Mouse (Mus musculus): ENCODE results near the gene Gm28035. TPM values are rescaled to one million over a fixed set of nuclear protein-coding genes. Genes with fewer than 3 reads are reported as not detected.

Gm28035 gene
- polyA plus RNA-seq, 1 experiment = 1.5 TPM

DNA sequence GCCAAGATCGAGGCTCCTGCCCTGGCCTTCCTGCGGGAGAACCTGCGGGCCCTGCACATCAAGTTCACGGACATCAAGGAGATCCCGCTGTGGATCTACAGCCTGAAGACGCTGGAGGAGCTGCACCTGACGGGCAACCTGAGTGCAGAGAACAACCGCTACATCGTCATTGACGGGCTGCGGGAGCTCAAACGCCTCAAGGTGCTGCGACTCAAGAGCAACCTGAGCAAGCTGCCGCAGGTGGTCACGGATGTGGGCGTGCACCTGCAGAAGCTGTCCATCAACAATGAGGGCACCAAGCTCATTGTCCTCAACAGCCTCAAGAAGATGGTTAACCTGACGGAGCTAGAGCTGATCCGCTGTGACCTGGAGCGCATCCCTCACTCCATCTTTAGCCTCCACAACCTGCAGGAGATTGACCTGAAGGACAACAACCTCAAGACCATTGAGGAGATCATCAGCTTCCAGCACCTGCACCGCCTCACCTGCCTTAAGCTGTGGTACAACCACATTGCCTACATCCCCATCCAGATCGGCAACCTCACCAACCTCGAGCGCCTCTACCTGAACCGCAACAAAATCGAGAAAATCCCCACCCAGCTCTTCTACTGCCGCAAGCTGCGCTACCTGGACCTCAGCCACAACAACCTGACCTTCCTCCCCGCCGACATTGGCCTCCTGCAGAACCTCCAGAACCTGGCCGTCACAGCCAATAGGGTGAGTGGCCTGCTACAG, 16.4 kb downstream of the Gm28035 start:
- no peak for TF ChIP-seq POLR2A (IDR thresholded peaks at IDR 0.05; ENCODE audit: insufficient read depth, low read length)
- no peak for TF ChIP-seq CTCF (IDR thresholded peaks at IDR 0.05; ENCODE audit: low read depth, low read length)
- no peak for TF ChIP-seq EP300 (IDR thresholded peaks at IDR 0.05; ENCODE audit: insufficient read depth, low read depth, low read length)
- no peak overlapping the region for H3K9ac ChIP-seq (ENCODE audit: low read depth, poor library complexity, severe bottlenecking)
- H3K27me3 ChIP-seq (ENCODE audit: control insufficient read depth, insufficient read depth, low read length, poor library complexity, severe bottlenecking) = no peaks in the 10 kb centered on the region
- no peaks in the 10 kb centered on the region for H3K9me3 ChIP-seq (replicated peaks; ENCODE audit: control insufficient read depth, insufficient read depth, low read length, poor library complexity, severe bottlenecking)
- H3K4me3 ChIP-seq (ENCODE audit: low read depth, low read length) = 0 out of 2 replicates have a peak overlapping the region, but pooled peaks have one; percentile 2
- H3K27ac ChIP-seq (ENCODE audit: insufficient read depth, low read length) = no peak overlapping the region
- peaks cover 6% of the 10 kb centered on the region; the same call in 1 of the 2 replicates for H3K36me3 ChIP-seq (ENCODE audit: control insufficient read depth, insufficient read depth, low read length, poor library complexity, severe bottlenecking)
- peaks cover 5% of the 10 kb centered on the region for H3K4me1 ChIP-seq (ENCODE audit: control insufficient read depth, insufficient read depth, low read length)

DNA sequence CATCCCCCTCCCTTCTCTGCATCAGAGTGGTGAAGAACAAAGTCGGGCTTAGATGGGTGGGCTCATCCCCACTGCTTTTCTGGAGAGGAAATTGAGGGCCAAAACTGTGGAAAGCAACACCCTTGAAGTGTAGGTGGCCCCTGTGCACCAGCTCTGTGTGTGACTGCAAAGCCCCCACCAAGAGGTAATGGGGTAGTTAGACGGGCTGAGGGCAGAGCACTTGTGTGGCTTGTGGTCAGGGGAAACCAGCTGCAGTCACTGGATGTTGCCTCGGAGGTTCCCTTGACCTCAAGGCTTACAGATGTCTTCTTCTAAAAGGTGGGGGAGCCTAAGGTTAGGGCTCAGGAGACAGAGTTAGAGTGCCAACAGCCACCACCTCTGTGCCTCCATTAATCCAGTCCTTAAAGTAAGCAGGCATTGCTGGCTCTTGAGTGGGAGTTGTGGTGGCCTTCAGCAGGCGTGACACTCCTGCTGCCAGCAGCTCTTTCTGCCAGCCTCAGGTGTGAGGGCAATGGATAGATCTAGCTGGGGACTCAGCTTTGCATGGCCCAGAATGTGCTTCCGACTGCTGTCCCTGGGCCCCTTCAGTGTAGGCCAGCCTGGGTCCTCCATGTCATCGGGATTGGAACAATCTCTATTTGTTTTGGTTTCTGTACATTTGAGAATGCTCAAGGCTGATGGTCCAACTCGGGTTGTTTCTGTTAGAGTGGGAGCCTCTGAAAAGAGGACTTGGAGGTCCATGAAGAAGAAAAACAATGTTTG, 17.5 kb downstream of the Gm28035 start:
- H3K27ac ChIP-seq (ENCODE audit: insufficient read depth, low read length) = no peak overlapping the region
- H3K4me1 ChIP-seq (ENCODE audit: control insufficient read depth, insufficient read depth, low read length) = peaks cover 5% of the 10 kb centered on the region
- no peak overlapping the region for H3K4me3 ChIP-seq (ENCODE audit: low read depth, low read length)
- TF ChIP-seq CTCF (IDR thresholded peaks at IDR 0.05; ENCODE audit: low read depth, low read length) (no peak), EP300 (IDR thresholded peaks at IDR 0.05; ENCODE audit: insufficient read depth, low read depth, low read length) (no peak), POLR2A (IDR thresholded peaks at IDR 0.05; ENCODE audit: insufficient read depth, low read length) (no peak)
- no peaks in the 10 kb centered on the region for H3K27me3 ChIP-seq (ENCODE audit: control insufficient read depth, insufficient read depth, low read length, poor library complexity, severe bottlenecking)
- H3K9ac ChIP-seq (ENCODE audit: low read depth, poor library complexity, severe bottlenecking) = no peak overlapping the region
- H3K9me3 ChIP-seq (replicated peaks; ENCODE audit: control insufficient read depth, insufficient read depth, low read length, poor library complexity, severe bottlenecking) = no peaks in the 10 kb centered on the region
- peaks cover 6% of the 10 kb centered on the region; the same call in 1 of the 2 replicates for H3K36me3 ChIP-seq (ENCODE audit: control insufficient read depth, insufficient read depth, low read length, poor library complexity, severe bottlenecking)

DNA sequence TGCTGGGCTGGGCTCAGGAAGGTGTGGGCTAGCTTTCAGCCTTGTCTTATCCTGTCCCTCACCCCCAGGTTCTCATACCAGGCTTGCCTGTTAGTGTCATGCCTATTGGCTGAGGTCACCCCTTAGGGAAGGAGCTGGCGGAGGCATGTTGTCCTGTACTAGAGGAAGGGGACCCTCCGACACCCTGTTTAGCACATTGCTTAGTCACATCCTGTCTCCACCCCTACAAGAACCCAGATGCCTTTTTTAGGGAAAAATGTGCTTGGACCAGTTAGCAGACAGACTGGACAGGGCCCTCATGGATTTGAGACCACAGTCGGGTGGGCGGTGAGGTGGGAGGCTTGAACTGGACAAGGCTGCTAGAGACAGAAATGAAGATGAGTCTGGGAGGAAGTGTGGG, 18.2 kb downstream of the Gm28035 start:
- no peak for TF ChIP-seq CTCF (IDR thresholded peaks at IDR 0.05; ENCODE audit: low read depth, low read length)
- no peak for TF ChIP-seq POLR2A (IDR thresholded peaks at IDR 0.05; ENCODE audit: insufficient read depth, low read length)
- no peak for TF ChIP-seq EP300 (IDR thresholded peaks at IDR 0.05; ENCODE audit: insufficient read depth, low read depth, low read length)
- H3K36me3 ChIP-seq (ENCODE audit: control insufficient read depth, insufficient read depth, low read length, poor library complexity, severe bottlenecking) = peaks cover 6% of the 10 kb centered on the region; the same call in 1 of the 2 replicates
- H3K9me3 ChIP-seq (replicated peaks; ENCODE audit: control insufficient read depth, insufficient read depth, low read length, poor library complexity, severe bottlenecking) = no peaks in the 10 kb centered on the region
- no peaks in the 10 kb centered on the region for H3K27me3 ChIP-seq (ENCODE audit: control insufficient read depth, insufficient read depth, low read length, poor library complexity, severe bottlenecking)
- H3K4me1 ChIP-seq (ENCODE audit: control insufficient read depth, insufficient read depth, low read length) = peaks cover 3% of the 10 kb centered on the region
- no peak overlapping the region for H3K27ac ChIP-seq (ENCODE audit: insufficient read depth, low read length)
- H3K4me3 ChIP-seq (ENCODE audit: low read depth, low read length) = no peak overlapping the region
- H3K9ac ChIP-seq (ENCODE audit: low read depth, poor library complexity, severe bottlenecking) = no peak overlapping the region

DNA sequence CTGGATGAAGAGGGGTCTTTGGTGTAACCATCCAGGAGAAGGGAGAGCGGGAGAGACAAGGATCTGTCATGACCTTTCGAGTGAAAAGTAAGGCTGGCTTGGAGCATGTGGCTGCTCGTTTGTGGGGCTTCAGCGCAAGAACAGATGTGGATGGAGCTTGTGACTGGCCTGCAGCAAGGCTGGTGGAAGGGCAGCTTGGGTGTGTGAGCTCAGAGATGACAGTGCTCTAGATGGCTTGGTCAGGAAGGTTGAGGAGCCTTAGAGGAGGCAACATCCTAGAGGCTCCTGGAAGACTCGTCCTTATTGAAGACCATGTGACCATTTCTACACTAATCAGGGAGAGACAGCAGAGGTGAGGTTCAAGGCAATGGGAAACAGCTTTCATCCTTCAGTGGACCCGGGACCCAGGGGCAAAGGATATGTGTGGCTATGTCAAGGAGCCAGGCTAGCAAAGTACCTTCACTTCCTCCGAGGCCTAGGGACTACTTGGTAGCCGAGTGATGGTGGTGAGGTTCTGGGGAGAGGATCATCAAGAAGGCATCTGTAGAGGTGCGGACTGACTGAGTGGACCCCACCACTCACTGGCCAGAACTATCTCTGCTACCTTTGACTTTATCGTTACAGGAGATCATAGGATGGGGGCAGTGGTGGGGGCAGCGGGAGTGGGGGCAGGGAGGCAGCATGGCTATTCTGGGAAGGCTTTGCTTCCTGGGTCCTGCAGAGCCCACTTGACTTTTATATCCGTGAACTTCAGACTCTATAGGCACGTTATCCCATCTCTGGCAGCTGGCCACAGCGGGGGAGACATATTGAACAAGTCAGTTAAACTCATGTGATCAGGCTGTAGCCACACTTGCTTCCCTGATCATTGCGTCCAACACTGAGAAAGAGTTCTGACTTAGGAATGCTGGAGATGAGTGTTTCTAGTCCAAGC, 19.0 kb downstream of the Gm28035 start:
- no peak overlapping the region for H3K9ac ChIP-seq (ENCODE audit: low read depth, poor library complexity, severe bottlenecking)
- peaks cover 6% of the 10 kb centered on the region; the same call in 1 of the 2 replicates for H3K36me3 ChIP-seq (ENCODE audit: control insufficient read depth, insufficient read depth, low read length, poor library complexity, severe bottlenecking)
- H3K9me3 ChIP-seq (replicated peaks; ENCODE audit: control insufficient read depth, insufficient read depth, low read length, poor library complexity, severe bottlenecking) = no peaks in the 10 kb centered on the region
- no peaks in the 10 kb centered on the region for H3K27me3 ChIP-seq (ENCODE audit: control insufficient read depth, insufficient read depth, low read length, poor library complexity, severe bottlenecking)
- no peak overlapping the region for H3K4me3 ChIP-seq (ENCODE audit: low read depth, low read length)
- H3K27ac ChIP-seq (ENCODE audit: insufficient read depth, low read length) = no peak overlapping the region
- H3K4me1 ChIP-seq (ENCODE audit: control insufficient read depth, insufficient read depth, low read length) = peaks cover 5% of the 10 kb centered on the region
- TF ChIP-seq EP300 (IDR thresholded peaks at IDR 0.05; ENCODE audit: insufficient read depth, low read depth, low read length) (no peak), CTCF (IDR thresholded peaks at IDR 0.05; ENCODE audit: low read depth, low read length) (no peak), POLR2A (IDR thresholded peaks at IDR 0.05; ENCODE audit: insufficient read depth, low read length) (no peak)

DNA sequence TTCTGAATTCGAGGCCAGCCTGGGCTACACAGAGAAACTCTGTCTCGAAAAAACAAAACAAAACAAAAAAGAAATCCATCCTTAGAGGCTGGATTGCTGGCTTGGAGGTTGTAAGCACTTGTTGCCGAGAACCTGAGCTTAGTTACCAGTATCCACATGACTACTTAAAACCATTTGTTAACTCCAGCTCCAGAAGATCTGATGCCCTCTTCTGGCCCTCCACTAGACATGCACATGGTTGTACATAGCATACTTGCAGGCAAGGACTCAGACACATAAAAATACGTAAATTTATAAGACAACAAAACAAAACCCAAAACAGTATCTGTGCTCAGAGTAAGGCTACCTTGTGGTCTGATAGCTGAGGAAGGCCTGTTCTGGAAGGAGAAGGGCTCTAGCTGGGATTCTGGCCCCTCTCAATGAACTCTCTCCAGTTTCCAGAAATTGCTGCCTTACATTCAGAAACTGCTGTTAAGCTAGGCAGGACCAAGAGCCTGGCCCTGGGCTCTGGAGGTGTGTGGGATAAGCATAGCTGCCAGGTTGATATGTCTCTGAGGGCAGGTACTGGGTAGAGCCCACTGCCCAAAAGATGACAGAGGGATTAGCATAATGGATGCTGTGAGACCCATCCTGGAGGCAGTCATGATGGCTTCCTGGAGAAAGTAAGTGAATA, 20.8 kb downstream of the Gm28035 start:
- H3K36me3 ChIP-seq (ENCODE audit: control insufficient read depth, insufficient read depth, low read length, poor library complexity, severe bottlenecking) = peaks cover 3% of the 10 kb centered on the region; the same call in 1 of the 2 replicates
- no peaks in the 10 kb centered on the region for H3K27me3 ChIP-seq (ENCODE audit: control insufficient read depth, insufficient read depth, low read length, poor library complexity, severe bottlenecking)
- H3K9ac ChIP-seq (ENCODE audit: low read depth, poor library complexity, severe bottlenecking) = no peak overlapping the region
- H3K9me3 ChIP-seq (replicated peaks; ENCODE audit: control insufficient read depth, insufficient read depth, low read length, poor library complexity, severe bottlenecking) = no peaks in the 10 kb centered on the region
- H3K4me3 ChIP-seq (ENCODE audit: low read depth, low read length) = no peak overlapping the region
- H3K4me1 ChIP-seq (ENCODE audit: control insufficient read depth, insufficient read depth, low read length) = peaks cover 8% of the 10 kb centered on the region
- H3K27ac ChIP-seq (ENCODE audit: insufficient read depth, low read length) = no peak overlapping the region
- TF ChIP-seq POLR2A (IDR thresholded peaks at IDR 0.05; ENCODE audit: insufficient read depth, low read length) (no peak), EP300 (IDR thresholded peaks at IDR 0.05; ENCODE audit: insufficient read depth, low read depth, low read length) (no peak), CTCF (IDR thresholded peaks at IDR 0.05; ENCODE audit: low read depth, low read length) (no peak)
